Mouse (Mus musculus): ENCODE measurements around the gene Ccdc85a.
A peak's percentile ranks its signal among the peaks of the same experiment; 100 is the strongest.
"Not testable (repeated sequence)": the region's sequence is repeated elsewhere in the genome, so short reads cannot be mapped to it uniquely, and the experiment has no call there.

Gene Ccdc85a

GRCm38 (mm10) chr11:28365209-28365928, 218.8 kb downstream of the Ccdc85a start:
- peak; percentile 0 for DNase-seq (ENCODE audit: low read depth, low spot score)
- Histone ChIP-seq H3K36me3 (ENCODE audit: control insufficient read depth, insufficient read depth, low read length, poor library complexity, severe bottlenecking) (no peaks in the 10 kb centered on the region), H3K27me3 (ENCODE audit: control insufficient read depth, insufficient read depth, low read length, poor library complexity, severe bottlenecking) (no peaks in the 10 kb centered on the region)

GRCm38 (mm10) chr11:28343465-28343864, 240.7 kb downstream of the Ccdc85a start:
- no peak for DNase-seq (ENCODE audit: low read depth, low spot score)

GRCm38 (mm10) chr11:28341887-28342286, 242.2 kb downstream of the Ccdc85a start:
- DNase-seq (ENCODE audit: low read depth, low spot score), result no peak
- no peaks in the 10 kb centered on the region for H3K27me3 ChIP-seq (ENCODE audit: control insufficient read depth, insufficient read depth, low read length, poor library complexity, severe bottlenecking)
- H3K36me3 ChIP-seq (ENCODE audit: control insufficient read depth, insufficient read depth, low read length, poor library complexity, severe bottlenecking), result no peaks in the 10 kb centered on the region

More at GRCm38 (mm10) chr11:28343465-28343864, 240.7 kb downstream of the Ccdc85a start:
- no peaks in the 10 kb centered on the region for H3K27me3 ChIP-seq (ENCODE audit: control insufficient read depth, insufficient read depth, low read length, poor library complexity, severe bottlenecking)
- H3K36me3 ChIP-seq (ENCODE audit: control insufficient read depth, insufficient read depth, low read length, poor library complexity, severe bottlenecking), result no peaks in the 10 kb centered on the region

GRCm38 (mm10) chr11:28339224-28340150, 244.6 kb downstream of the Ccdc85a start, which contains the start of gene Gm6685:
Gene Gm6685 (minus strand): TSS chr11:28339867.
- not testable (repeated sequence) for DNase-seq (ENCODE audit: low read depth, low spot score); H3K27me3 ChIP-seq (ENCODE audit: control insufficient read depth, insufficient read depth, low read length, poor library complexity, severe bottlenecking); H3K36me3 ChIP-seq (ENCODE audit: control insufficient read depth, insufficient read depth, low read length, poor library complexity, severe bottlenecking)
